Mouse (Mus musculus) macrophage (primary cell): ENCODE measurements around the gene Pdgfra. TPM values are rescaled to one million over a fixed set of nuclear protein-coding genes. Genes with fewer than 3 reads are reported as not detected.

Source experiments
- H3K27ac ChIP-seq: fragments of 350-480 bp; formaldehyde crosslinking; 2 replicates; pipeline ENCODE4 v1.9.0; 2021
- H3K36me3 ChIP-seq: fragments of 350-480 bp; formaldehyde crosslinking; 2 replicates; pipeline ENCODE4 v1.9.0; 2021; ENCODE audit errors: inconsistent target
- H3K4me3 ChIP-seq: fragments of 350-480 bp; formaldehyde crosslinking; 2 replicates; pipeline ENCODE4 v1.9.0; 2021; ENCODE audit errors: inconsistent target
- H3K79me2 ChIP-seq: fragments of 350-480 bp; formaldehyde crosslinking; 2 replicates; pipeline ENCODE4 v1.9.0; 2021; ENCODE audit errors: inconsistent target
- WGBS: methylation state at CpG from one replicate; pipeline ENCODE4 v1.1.7; 2026; ENCODE audit warnings: inconsistent platforms; ENCODE audit not compliant: missing documents; 5-methylcytosine and 5-hydroxymethylcytosine counted together
- polyA plus RNA-seq: library from polyadenylated mRNA; stranded (reverse); fragments of 250-400 nt; gene quantifications from 3 replicates; pipeline ENCODE4 v1.2.4, GENCODE M21; 2018; ENCODE audit warnings: inconsistent platforms
- total RNA-seq, 78 experiments: library from RNA; depleted of rRNA; stranded (reverse); fragments of 250-400 nt; gene quantifications; 1 replicate in 9 of 78; 2 replicates in 24 of 78; 3 replicates in 43 of 78; 4 replicates in 2 of 78; pipeline ENCODE4 v1.2.4; 2018; ENCODE audit warnings: inconsistent platforms in 56 of 78

Pdgfra gene
- total RNA-seq (2018; cell fraction: chromatin; rRNA removed): 1 to 10 TPM in 2 of 26 experiments, under 1 TPM in 4, not detected in 20; 0.10 to 7.2 (median 0.58) TPM
- under 1 TPM in 4 of 26 experiments, not detected in 22; 0.05 to 0.11 (median 0.07) TPM for total RNA-seq (2018; cell fraction: cytosol; rRNA removed)
- total RNA-seq (2018; cell fraction: nucleus; rRNA removed): 1 to 10 TPM in 1 of 26 experiments, under 1 TPM in 1, not detected in 24; 0.27 to 1.6 TPM
- polyA plus RNA-seq: 0.14 TPM in 1 of 3 replicates, not detected in the others

DNA sequence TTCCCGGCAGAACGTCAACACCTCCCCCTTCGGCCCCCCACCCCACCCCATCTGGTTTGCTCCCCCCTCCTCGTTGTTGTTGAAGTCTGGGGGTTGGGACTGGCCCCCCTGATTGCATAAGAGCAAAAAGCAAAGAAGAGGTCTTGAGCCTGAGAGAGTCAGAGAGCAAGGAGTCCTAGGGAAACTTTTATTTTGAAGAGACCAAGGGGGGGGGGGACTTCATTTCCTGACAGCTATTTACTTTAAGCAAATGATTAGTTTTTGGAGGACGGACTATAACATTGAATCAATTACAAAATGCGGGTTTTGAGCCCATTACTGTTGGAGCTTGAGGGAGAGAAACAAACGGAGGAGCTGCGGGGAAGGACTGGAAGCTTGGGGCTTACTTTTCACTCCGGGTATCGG lies at the start of gene Pdgfra:
Gene Pdgfra (plus strand): TSS at position 272 of the 405 bp plus-strand sequence.
- Histone ChIP-seq H3K36me3 (no peaks in the 10 kb centered on the region), H3K4me3 (no peak within 1 kb of the TSS), H3K79me2 (no peaks in the 10 kb centered on the region), H3K27ac (no peak within 1 kb of the TSS)
- WGBS: 3% methylated on average over 10 of the region's 10 CpGs

DNA sequence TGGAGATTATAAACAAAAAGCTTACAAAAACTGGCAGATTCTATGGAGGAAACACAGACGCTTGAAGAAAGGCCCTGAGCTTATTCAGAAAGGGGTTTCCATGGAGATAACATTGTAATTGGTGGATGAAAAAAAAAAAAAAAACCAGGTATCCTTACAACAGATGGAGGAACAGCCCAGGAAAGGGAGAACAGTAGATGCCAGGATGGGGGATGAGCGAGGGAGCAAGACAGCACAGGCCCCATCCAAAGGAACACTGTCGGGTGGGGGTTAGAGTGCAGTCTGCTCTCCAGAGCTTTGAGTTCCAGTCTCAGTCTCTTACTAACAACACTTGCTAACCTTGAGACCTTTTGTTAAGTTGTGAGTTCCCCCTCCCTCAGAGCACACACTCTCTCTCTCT lies 45.6 kb upstream of the Pdgfra start:
- H3K4me3 ChIP-seq: no peak overlapping the region
- WGBS: 92% methylated on average over 3 of the region's 3 CpGs

DNA sequence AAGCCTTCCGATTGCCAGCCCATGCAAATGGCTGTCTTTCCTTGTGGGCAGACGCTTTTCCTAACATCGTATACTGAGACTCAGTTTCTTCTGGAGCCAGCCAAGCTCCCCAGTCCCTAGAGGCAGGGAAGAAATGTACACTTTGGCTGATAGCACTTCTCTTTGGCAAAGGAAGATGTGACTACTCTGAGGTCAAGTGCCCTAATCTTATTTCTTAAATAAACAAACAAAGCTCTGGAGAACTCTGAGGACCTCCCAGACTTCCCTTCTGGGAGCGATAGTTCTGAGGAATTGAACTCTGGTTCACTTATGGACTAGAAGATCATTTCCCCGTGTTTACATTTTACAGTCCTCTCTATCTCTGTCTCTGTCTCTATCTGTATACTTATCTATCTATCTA lies 42.7 kb upstream of the Pdgfra start:
- WGBS: 63% methylated on average over 5 of the region's 5 CpGs
- no peaks in the 10 kb centered on the region for H3K79me2 ChIP-seq

More for the DNA sequence above, 45.6 kb upstream of the Pdgfra start:
- H3K79me2 ChIP-seq: no peaks in the 10 kb centered on the region
- H3K27ac ChIP-seq: no peak overlapping the region
- no peaks in the 10 kb centered on the region for H3K36me3 ChIP-seq

DNA sequence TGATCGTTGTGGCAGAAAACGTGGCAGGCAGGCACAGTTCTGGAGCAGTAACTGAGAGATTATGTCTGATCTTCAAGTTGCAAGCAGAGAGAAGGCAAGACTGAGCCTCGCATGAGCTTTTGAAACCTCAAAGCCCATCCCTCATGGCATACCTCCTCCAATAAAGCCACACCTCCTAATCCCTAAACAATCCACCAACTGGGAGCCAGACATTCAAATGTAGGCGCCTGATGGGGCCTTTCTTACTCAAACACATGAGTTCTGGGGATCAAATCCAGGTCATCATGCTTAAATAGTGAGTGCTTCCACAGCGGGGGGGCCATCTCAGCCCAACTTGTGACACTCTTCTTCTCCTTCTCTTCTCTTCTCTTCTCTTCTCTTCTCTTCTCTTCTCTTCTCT lies 40.3 kb upstream of the Pdgfra start:
- H3K79me2 ChIP-seq: no peaks in the 10 kb centered on the region
- 83% methylated on average over 4 of the region's 5 CpGs for WGBS

More for the DNA sequence above, 42.7 kb upstream of the Pdgfra start:
- Histone ChIP-seq H3K36me3 (no peaks in the 10 kb centered on the region), H3K4me3 (no peak overlapping the region), H3K27ac (no peak overlapping the region)

DNA sequence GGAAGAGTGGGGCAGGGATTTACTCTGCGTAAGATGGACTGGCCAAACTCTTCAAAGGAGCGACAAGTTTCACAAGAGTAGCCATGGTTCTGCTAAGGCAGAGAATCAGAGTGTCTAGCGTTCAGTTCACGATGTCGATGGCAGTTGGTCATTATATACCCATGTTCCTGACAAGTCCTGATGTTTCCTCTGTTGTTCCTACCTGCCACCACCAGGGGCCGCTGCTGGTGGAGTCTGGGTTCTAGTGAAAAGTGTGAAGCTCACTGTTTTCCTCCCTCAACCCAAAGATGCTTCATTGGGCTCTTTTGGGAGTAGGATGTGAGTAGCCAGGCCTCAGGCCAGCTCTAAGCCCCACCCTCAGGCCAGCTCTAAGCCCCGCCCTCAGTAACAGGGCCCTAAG lies 33.3 kb upstream of the Pdgfra start:
- H3K36me3 ChIP-seq: no peaks in the 10 kb centered on the region
- H3K79me2 ChIP-seq: no peaks in the 10 kb centered on the region
- WGBS: 76% methylated on average over 7 of the region's 7 CpGs
- no peak overlapping the region for H3K4me3 ChIP-seq
- H3K27ac ChIP-seq: no peak overlapping the region

More for the DNA sequence above, 40.3 kb upstream of the Pdgfra start:
- no peak overlapping the region for H3K4me3 ChIP-seq
- H3K27ac ChIP-seq: no peak overlapping the region
- no peaks in the 10 kb centered on the region for H3K36me3 ChIP-seq

DNA sequence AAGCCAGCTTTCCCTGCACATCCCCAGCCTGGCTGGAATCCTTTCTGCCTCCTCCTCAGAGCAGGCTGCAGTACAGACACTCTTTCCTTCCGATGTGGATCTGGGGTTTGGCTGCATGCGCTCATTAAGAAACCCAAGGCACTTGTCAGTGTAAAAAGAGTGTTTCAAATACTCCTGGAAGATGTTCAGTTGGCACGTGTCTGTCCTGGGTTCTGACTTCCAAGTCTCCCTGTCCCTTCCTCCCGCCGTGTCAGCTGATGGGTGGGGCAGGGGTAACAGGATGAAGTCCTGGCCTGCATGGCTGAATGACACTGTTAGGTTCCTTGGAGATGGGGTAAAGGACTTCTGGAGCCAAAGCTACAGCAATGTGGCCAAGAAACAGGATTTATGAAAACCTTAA lies 30.4 kb upstream of the Pdgfra start:
- Histone ChIP-seq H3K4me3 (no peak overlapping the region), H3K27ac (no peak overlapping the region), H3K79me2 (no peaks in the 10 kb centered on the region), H3K36me3 (no peaks in the 10 kb centered on the region)
- 40% methylated on average over 3 of the region's 5 CpGs for WGBS

DNA sequence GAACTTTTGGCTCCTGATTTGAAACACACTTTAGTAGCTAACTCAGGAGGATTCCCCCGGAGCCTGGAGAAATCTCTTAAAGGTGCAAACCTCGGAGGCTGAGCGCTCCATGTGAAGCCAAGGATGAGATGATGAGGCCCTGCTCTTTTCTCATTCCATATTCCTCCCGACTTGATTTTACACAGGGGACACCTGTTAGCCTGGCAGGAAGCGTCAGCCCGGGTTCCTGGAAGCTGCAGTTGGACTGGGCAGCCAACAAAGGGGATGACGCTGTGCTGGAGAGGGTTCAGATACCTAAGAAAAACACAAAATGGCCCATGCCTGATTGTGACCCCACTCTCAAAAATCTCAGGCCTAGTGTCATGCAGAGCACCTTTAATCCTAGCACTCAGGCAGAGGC lies 17.4 kb upstream of the Pdgfra start:
- H3K36me3 ChIP-seq: no peaks in the 10 kb centered on the region
- WGBS: 89% methylated on average over 7 of the region's 7 CpGs
- H3K27ac ChIP-seq: no peak overlapping the region
- H3K79me2 ChIP-seq: no peaks in the 10 kb centered on the region
- H3K4me3 ChIP-seq: no peak overlapping the region

DNA sequence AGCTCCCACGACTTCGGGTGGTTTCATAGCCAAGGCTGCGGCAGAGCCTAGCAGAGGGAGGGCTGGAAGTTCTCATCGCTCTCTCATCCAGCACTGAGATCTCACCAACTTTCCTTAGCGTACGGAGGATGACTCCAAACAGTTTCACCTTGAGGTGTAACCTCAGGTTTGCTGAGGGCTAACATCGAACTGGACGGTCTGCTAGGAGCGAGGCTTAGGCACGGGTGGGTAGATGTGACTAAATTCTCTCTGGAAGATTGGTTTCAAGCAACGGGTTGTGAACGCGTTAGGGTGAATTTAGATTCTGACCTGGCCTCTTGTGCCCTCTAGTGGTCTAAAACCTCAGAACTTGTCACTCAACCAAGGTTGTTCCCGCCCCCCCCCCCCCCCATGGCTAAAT lies 9.0 kb upstream of the Pdgfra start:
- Histone ChIP-seq H3K4me3 (no peak overlapping the region), H3K36me3 (no peaks in the 10 kb centered on the region)

DNA sequence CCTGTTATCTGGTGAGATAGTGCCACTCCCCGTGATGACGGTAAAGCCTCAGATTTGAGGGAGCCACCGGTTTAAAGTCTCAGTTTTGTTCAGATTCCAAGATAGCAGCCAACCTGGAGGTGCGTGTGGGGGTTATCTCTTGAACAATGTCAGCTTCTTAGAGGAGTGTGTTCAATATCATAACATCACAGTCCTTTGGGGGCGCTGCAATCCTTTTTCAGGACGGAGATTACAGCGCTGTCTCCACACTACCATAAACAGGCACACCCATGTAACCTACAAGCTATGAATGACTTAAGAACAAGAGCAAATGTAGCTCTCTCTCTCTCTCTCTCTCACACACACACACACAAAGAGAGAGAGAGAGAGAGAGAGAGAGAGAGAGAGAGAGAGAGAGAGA lies 8.3 kb upstream of the Pdgfra start:
- H3K27ac ChIP-seq: no peak overlapping the region
- no peaks in the 10 kb centered on the region for H3K36me3 ChIP-seq
- H3K4me3 ChIP-seq: no peak overlapping the region

More for the DNA sequence above, 9.0 kb upstream of the Pdgfra start:
- 6% methylated on average over 13 of the region's 14 CpGs for WGBS
- Histone ChIP-seq H3K27ac (no peak overlapping the region), H3K79me2 (no peaks in the 10 kb centered on the region)

DNA sequence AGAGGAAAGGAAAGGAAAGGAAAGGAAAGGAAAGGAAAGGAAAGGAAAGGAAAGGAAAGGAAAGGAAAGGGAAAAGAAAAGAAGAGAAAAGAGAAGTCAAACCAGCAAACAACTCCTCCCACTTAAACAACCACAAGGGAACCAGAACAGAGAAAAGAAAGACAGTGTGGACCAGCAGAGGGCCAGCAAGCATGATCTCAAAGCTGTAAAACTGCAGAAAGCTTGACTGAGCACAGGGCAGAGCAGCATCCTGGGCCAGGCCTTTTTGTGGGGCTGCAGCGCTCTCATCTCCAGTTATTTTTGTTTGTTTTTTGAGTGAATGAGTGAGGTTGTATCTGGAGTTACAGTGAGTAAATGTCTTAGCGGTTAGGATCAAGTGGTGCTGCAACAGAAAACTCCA lies 6.8 kb upstream of the Pdgfra start:
- Histone ChIP-seq H3K79me2 (no peaks in the 10 kb centered on the region), H3K27ac (no peak overlapping the region), H3K36me3 (no peaks in the 10 kb centered on the region), H3K4me3 (no peak overlapping the region)
- WGBS: 90% methylated on average over 2 of the region's 2 CpGs

More for the DNA sequence above, 8.3 kb upstream of the Pdgfra start:
- H3K79me2 ChIP-seq: no peaks in the 10 kb centered on the region
- 58% methylated on average over 5 of the region's 7 CpGs for WGBS

DNA sequence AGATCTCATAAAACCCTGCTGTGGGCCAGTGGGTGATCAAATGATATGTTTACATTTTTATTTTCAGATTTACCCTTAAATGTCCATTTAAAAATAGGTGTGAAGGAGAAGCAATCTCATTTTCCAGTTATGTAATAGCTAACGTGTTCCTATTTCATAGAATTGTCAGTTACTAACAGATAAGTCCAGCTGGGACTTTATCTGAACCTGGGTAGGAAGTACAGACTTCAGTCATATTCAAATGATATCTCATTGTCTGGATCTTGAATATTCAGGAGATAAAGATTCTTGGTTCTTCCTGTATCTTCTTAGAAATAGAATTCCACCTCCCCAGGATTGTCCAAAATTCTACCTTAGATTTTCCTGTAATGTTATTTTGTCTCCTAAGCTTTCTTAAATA lies 5.6 kb upstream of the Pdgfra start:
- no peaks in the 10 kb centered on the region for H3K79me2 ChIP-seq
- H3K27ac ChIP-seq: no peak overlapping the region
- H3K36me3 ChIP-seq: no peaks in the 10 kb centered on the region
- H3K4me3 ChIP-seq: no peak overlapping the region
- 59% methylated on average over 1 of the region's 1 CpGs for WGBS

DNA sequence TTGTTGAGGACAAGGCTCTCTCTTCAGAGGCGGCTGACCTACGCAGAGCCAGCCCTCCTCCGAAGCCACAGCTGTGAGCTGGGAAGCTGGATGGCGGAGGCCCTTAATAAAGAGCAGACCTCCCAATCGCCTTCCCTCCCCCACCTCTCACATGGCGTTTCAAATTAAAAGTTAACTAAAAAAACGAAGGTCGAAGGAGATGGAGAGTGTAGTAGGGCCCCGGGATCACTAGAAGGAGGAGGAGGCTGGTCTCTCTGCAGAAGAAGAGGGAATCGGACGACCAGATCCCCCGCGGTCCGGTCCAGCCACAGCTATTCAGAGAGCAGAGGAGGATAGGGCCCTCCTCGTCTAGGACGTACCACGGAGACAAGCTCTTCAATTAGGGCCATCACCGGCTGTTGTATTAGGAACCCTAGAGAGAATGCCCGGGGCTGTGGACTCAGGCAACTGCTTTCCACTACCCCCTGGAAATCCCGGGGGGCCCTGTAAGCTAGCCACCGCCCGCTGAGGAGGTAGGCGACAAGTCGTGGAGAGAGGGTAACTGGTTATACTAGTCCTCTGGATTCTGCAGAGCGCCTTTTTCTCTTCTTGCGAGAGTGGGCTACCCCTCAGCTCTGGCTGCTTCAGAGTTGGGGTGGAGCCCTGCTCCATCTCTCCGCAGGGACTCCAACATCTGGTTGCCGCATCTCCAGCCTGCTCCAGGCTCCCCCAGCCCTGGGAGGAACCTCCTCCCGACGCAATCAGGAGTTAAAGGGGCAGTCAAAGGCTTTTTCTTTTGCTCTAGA lies 3.6 kb upstream of the Pdgfra start:
- no peak overlapping the region for H3K27ac ChIP-seq
- H3K79me2 ChIP-seq: no peaks in the 10 kb centered on the region
- 15% methylated on average over 30 of the region's 30 CpGs for WGBS
- no peaks in the 10 kb centered on the region for H3K36me3 ChIP-seq
- H3K4me3 ChIP-seq: no peak overlapping the region

DNA sequence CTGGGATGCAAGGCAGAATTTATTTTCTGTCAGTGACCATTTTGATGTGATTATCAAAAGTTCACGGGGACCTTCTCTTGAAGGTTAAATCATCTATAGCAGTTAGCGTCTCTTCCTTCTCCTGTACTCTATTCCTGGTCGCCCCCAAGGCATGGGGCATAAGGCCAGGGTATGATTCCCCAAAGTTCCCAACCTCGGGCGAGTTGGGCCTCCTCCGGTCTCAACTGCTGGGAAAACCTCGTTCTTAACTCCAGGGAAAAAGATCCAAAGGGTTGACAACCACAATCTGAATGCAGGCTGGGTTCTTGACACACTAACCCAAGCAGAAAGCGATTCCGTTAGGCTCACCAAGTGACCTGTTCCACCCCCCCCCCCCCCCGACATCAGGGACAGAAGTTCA lies 2.7 kb upstream of the Pdgfra start:
- WGBS: 11% methylated on average over 9 of the region's 10 CpGs
- Histone ChIP-seq H3K4me3 (no peak overlapping the region), H3K79me2 (no peaks in the 10 kb centered on the region)

DNA sequence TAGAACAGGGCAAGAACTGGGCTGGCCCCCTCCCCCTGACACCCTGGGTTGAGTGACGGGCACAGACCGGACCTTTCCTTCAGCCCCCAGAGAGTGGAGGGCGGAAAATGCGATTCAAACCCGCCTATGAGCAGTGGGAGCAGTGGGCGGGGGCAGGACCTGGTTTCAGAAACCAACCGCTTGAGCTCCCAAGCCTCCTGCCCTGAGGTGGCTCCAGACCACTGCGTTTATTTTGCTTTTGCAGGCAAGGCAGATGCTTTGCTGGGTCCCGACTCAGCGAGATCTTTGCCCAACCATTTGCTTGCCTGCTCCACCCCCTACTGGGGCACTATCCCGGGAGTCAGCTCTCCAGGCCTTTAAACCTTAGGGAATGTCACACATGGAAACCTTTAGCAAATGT lies 2.2 kb upstream of the Pdgfra start:
- WGBS: 2% methylated on average over 11 of the region's 11 CpGs
- Histone ChIP-seq H3K27ac (no peak overlapping the region), H3K79me2 (no peaks in the 10 kb centered on the region), H3K4me3 (no peak overlapping the region), H3K36me3 (no peaks in the 10 kb centered on the region)

More for the DNA sequence above, 2.7 kb upstream of the Pdgfra start:
- H3K36me3 ChIP-seq: no peaks in the 10 kb centered on the region
- no peak overlapping the region for H3K27ac ChIP-seq

DNA sequence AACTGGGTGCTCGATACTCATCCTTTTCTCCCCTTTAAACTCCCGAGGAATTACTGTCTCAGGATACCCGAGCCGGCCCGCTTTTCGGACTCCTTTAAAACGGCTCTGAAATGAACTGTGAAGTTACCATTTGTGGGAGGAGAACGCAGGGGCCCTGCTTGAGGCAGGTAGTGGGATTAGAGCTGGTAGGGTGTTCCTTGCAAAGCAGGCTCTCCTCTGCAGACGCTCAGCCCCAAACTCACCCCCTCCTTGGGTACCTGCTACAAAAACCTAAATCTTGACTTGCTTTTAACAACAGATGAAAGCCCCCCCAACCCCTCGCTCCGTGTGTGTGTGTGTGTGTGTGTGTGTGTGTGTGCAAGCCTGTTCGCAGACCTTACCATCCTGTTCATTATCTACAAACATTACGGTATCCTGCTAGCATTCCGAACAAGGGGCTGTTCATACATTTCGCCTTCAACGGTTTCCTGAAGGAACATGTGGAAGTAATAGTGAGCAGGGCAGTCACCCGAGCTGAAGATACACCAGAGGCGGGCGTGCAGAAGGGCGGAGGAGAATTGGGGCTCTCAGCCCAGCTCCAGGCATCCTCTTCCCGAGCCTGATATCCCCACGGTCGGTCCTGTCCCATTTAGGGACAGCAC lies 1.6 kb upstream of the Pdgfra start:
- 5% methylated on average over 23 of the region's 23 CpGs for WGBS
- Histone ChIP-seq H3K79me2 (no peaks in the 10 kb centered on the region), H3K4me3 (no peak overlapping the region), H3K36me3 (no peaks in the 10 kb centered on the region), H3K27ac (no peak overlapping the region)
